Mouse (Mus musculus): Measurements from ENCODE around the gene Ilf3.
A peak's percentile ranks its signal among the peaks of the same experiment; 100 is the strongest.

Gene Ilf3

GRCm38 (mm10) chr9:21340411-21340810 lies 27.3 kb upstream of the Ilf3 start:
- no peak for DNase-seq (ENCODE audit: low spot score in 2 of 2)

- DNase-seq (ENCODE audit: low spot score in 2 of 2) = no peak
Measured at GRCm38 (mm10) chr9:21346627-21347365, 20.9 kb upstream of the Ilf3 start.

GRCm38 (mm10) chr9:21348152-21348551 lies 19.5 kb upstream of the Ilf3 start:
- DNase-seq (ENCODE audit: low spot score in 2 of 2) = no peak

- DNase-seq (ENCODE audit: low spot score in 2 of 2) = no peak
Measured at GRCm38 (mm10) chr9:21351178-21351577, 16.5 kb upstream of the Ilf3 start.

GRCm38 (mm10) chr9:21351702-21352377 lies 15.8 kb upstream of the Ilf3 start:
- no peak for DNase-seq (ENCODE audit: low spot score in 2 of 2)

- no peak for DNase-seq (ENCODE audit: low spot score in 2 of 2)
Measured at GRCm38 (mm10) chr9:21352463-21353372, 15.0 kb upstream of the Ilf3 start.

- DNase-seq (ENCODE audit: low spot score in 2 of 2) = no peak
Measured at GRCm38 (mm10) chr9:21353373-21353686, 14.3 kb upstream of the Ilf3 start.

GRCm38 (mm10) chr9:21354796-21355195 lies 12.9 kb upstream of the Ilf3 start:
- DNase-seq (ENCODE audit: low spot score in 2 of 2) = no peak

- DNase-seq (ENCODE audit: low spot score in 2 of 2) = peak; percentile 57 to 80
Measured at GRCm38 (mm10) chr9:21356981-21357718, 10.5 kb upstream of the Ilf3 start.

GRCm38 (mm10) chr9:21366541-21367220 lies 990 bp upstream of the Ilf3 start:
- DNase-seq (ENCODE audit: low spot score in 2 of 2) = peak; percentile 75 to 89

GRCm38 (mm10) chr9:21368131-21368584 lies 487 bp downstream of the Ilf3 start:
- peak; percentile 64 to 87 for DNase-seq (ENCODE audit: low spot score in 2 of 2)

GRCm38 (mm10) chr9:21369080-21369479 lies 1.4 kb downstream of the Ilf3 start:
- no peak for DNase-seq (ENCODE audit: low spot score in 2 of 2)

GRCm38 (mm10) chr9:21370876-21371275 lies 3.2 kb downstream of the Ilf3 start:
- DNase-seq (ENCODE audit: low spot score in 2 of 2) = no peak

- no peak for DNase-seq (ENCODE audit: low spot score in 2 of 2)
Measured at GRCm38 (mm10) chr9:21372508-21372907, 4.8 kb downstream of the Ilf3 start.

- peak in 1 of 2 experiments; percentile 26 for DNase-seq (ENCODE audit: low spot score in 2 of 2)
Measured at GRCm38 (mm10) chr9:21379195-21379594, 11.5 kb downstream of the Ilf3 start.

GRCm38 (mm10) chr9:21380868-21381267 lies 13.2 kb downstream of the Ilf3 start:
- DNase-seq (ENCODE audit: low spot score in 2 of 2) = no peak

- DNase-seq (ENCODE audit: low spot score in 2 of 2) = no peak
Measured at GRCm38 (mm10) chr9:21383966-21384365, 16.3 kb downstream of the Ilf3 start.

GRCm38 (mm10) chr9:21392646-21393175 lies 25.0 kb downstream of the Ilf3 start:
- no peak for DNase-seq (ENCODE audit: low spot score in 2 of 2)

- no peak for DNase-seq (ENCODE audit: low spot score in 2 of 2)
Measured at GRCm38 (mm10) chr9:21395692-21396091, 28.0 kb downstream of the Ilf3 start.

- DNase-seq (ENCODE audit: low spot score in 2 of 2) = no peak
Measured at GRCm38 (mm10) chr9:21397170-21397569, 29.5 kb downstream of the Ilf3 start.

GRCm38 (mm10) chr9:21401042-21401441 lies 33.4 kb downstream of the Ilf3 start:
- DNase-seq (ENCODE audit: low spot score in 2 of 2) = no peak

Data from spleen, postnatal 10 days (tissue).